Mouse (Mus musculus) bone marrow, adult 2 months (tissue): ENCODE results near the gene Tbck. TPM values are rescaled to one million over a fixed set of nuclear protein-coding genes. Genes with fewer than 3 reads are reported as not detected.

Experiments
- H3K27ac ChIP-seq: fragments of 200-500 bp; 2 replicates; pipeline ENCODE4 v1.5.1; 2012; ENCODE audit warnings: low read depth, mild to moderate bottlenecking, control low read depth, inconsistent platforms, low read length; ENCODE audit not compliant: control insufficient read depth, poor library complexity, insufficient read depth
- H3K4me1 ChIP-seq: fragments of 200-500 bp; 2 replicates; pipeline ENCODE4 v1.6.1; 2011; ENCODE audit warnings: low read length; ENCODE audit not compliant: control insufficient read depth, insufficient read depth
- H3K4me3 ChIP-seq: fragments of 200-500 bp; replicated peaks from 2 replicates; pipeline ENCODE3; 2011; ENCODE audit warnings: mild to moderate bottlenecking, low read depth, low read length, control low read depth; ENCODE audit not compliant: control insufficient read depth
- CTCF ChIP-seq: fragments of 200-500 bp; IDR thresholded peaks from 2 replicates; pipeline ENCODE4 v1.5.1; 2011; ENCODE audit warnings: low read length, control low read depth; ENCODE audit not compliant: control insufficient read depth, insufficient read depth
- POLR2A ChIP-seq: fragments of 200-500 bp; IDR thresholded peaks from 2 replicates; pipeline ENCODE4 v1.6.1; 2011; ENCODE audit warnings: low read depth, mild to moderate bottlenecking, control low read depth, low read length, borderline replicate concordance; ENCODE audit not compliant: control insufficient read depth
- WGBS: fragments of 180-500 bp; shearing (Covaris S2); methylation state at CpG from one replicate; pipeline ENCODE4 v1.1.7; 2018; 5-methylcytosine and 5-hydroxymethylcytosine counted together
- polyA plus RNA-seq: library from polyadenylated mRNA; stranded (reverse); fragments of >200 nt; gene quantifications from 2 replicates; pipeline ENCODE4 v1.2.4, GENCODE M21; 2011; ENCODE audit warnings: low replicate concordance; ENCODE audit not compliant: missing spikeins, insufficient read depth, insufficient read length

Gene Tbck
- polyA plus RNA-seq, 1 experiment = 7.0 TPM

DNA sequence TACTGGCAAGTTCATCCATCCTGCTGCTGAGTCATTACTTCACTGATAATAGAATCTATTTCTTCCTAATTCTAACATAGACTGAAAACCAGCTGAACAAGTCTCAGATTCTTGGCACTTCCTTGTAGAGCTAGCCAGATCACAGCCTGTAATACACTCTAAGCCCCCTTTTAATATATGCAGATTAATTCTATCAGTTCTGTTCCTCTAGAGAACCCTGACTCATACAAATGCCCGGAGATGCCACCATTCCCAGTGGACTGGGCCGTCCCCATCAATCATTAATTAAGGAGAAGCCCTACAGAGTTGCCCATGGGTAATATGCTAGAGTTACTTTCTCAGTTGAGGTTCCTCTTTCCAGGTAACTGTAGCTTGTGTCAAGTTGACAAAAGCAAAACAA is 28.0 kb upstream of the Tbck start:
- no peak for TF ChIP-seq CTCF
- no peak for TF ChIP-seq POLR2A
- H3K4me3 ChIP-seq = no peak overlapping the region
- H3K27ac ChIP-seq = no peak overlapping the region
- WGBS = 83% methylated on average over 2 of the region's 2 CpGs
- H3K4me1 ChIP-seq = no peaks in the 10 kb centered on the region

DNA sequence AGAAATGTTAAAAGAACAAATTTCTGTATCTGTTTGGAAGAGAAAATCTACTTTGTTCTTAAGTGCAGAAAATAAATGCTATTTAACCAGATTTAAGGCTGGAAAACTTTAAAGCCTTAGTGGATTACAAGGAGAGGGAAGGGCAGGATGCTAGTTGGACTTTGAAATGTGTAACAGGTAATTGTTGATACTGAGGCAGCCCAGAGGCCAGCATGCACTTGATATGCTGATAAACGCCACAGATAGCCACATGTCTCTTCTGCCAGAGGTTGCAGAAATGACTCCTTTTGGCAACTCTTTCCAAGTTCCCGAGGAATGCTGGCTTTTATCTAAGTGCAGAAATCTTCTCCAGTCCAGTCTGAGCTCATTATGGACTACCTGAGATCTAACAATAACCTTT is 6.5 kb upstream of the Tbck start:
- no peak overlapping the region for H3K27ac ChIP-seq
- WGBS = 63% methylated on average over 2 of the region's 2 CpGs
- no peak overlapping the region for H3K4me3 ChIP-seq
- H3K4me1 ChIP-seq = no peaks in the 10 kb centered on the region; the same call in 1 of the 2 replicates
- no peak for TF ChIP-seq CTCF

DNA sequence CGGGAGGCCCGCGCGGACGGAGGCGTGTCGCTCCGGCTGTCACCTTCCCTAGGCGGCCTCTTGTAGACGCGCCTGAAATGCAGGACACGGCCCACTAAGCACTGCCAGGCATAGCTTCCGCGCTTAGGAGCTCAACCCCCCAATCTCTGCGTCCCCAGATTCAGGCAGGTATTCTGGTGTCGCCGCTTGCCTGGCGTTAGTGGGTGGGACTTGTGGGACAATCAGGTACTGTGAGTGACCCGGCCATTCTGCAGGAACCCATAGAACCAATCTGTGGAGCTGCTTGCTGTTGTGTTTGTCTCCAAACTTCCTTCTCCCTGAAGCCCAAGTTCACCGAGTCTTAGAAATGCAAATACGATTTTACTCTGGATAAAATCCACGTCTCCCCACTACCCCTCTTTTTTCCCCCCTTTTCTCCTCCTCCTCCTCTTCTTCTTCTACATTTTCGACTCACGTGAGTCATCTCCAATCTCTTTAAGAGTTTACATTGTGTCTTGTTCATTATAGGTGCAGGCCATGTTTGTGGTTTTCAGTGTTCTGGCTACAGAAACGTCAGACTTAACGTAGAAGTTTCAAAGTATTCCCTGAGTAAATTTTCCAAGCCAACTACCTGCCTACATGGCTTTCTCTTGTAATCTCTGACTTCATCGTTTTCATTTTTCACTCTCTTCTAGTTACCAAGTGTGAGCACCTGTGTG is 436 bp downstream of the Tbck start, which contains the start of gene Aimp1:
Aimp1 (minus strand) TSS at position 140 of the 698 bp plus-strand sequence.
- TF ChIP-seq POLR2A = no peak
- no peak for TF ChIP-seq CTCF
- under 1% methylated on average over 27 of the region's 27 CpGs for WGBS
- Histone ChIP-seq H3K4me1 (no peaks in the 10 kb centered on the region; the same call in 1 of the 2 replicates), H3K27ac (peak within 1 kb of the TSS; percentile 94), H3K4me3 (peak within 1 kb of the TSS; percentile 96)

GRCm38 (mm10) chr3:132701368-132701767 is 17.4 kb downstream of the Tbck start:
- TF ChIP-seq CTCF (no peak), POLR2A (no peak)
- 78% methylated on average over 3 of the region's 3 CpGs for WGBS
- Histone ChIP-seq H3K4me1 (no peaks in the 10 kb centered on the region), H3K4me3 (no peak overlapping the region), H3K27ac (no peak overlapping the region)

GRCm38 (mm10) chr3:132704216-132704615 is 20.3 kb downstream of the Tbck start:
- no peak overlapping the region for H3K27ac ChIP-seq
- 87% methylated on average over 3 of the region's 3 CpGs for WGBS
- no peak for TF ChIP-seq POLR2A
- no peak for TF ChIP-seq CTCF
- no peaks in the 10 kb centered on the region for H3K4me1 ChIP-seq
- no peak overlapping the region for H3K4me3 ChIP-seq

DNA sequence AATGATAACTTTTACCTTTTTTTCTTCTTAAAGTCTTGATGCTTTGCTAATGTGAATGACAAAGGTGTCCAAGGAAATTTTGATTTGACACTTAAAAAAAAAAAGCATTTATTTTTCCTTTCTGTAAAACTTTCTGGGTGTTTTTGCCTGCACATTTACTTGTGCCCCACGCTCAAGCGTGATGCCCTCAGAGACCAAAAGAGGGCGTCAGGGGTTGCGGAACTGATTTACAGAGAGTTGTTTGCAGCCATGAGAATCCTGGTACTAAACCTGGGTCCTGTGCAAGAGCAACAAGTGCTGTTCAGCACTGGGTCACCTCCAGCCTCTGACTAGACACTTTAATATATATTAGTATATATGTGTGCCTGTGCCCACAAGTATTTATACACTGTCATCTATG is 23.0 kb downstream of the Tbck start:
- WGBS = 87% methylated on average over 4 of the region's 4 CpGs
- H3K4me1 ChIP-seq = no peaks in the 10 kb centered on the region
- no peak overlapping the region for H3K27ac ChIP-seq
- H3K4me3 ChIP-seq = no peak overlapping the region
- TF ChIP-seq CTCF = no peak

DNA sequence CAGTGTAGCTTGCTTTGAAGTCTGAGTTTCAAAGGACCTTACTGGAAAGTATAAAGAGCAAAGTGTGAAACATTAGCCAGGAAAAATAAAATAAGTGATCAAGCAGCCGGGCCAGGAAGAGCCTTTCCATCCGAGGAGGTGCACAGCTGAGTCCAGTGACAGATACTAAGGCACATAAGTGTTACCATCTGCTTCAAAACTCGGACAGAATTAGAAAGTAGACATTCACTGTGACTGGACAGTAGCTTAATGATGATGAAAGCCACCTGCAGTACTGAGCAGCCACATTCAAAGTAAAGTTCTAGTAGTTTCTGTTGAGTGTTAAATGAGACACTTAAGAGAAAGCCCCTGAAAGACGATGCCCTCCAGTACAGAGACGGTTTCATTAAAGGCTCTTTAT is 30.0 kb downstream of the Tbck start:
- Histone ChIP-seq H3K4me1 (no peaks in the 10 kb centered on the region), H3K4me3 (no peak overlapping the region), H3K27ac (no peak overlapping the region)
- WGBS = 82% methylated on average over 5 of the region's 5 CpGs
- no peak for TF ChIP-seq POLR2A
- TF ChIP-seq CTCF = no peak

DNA sequence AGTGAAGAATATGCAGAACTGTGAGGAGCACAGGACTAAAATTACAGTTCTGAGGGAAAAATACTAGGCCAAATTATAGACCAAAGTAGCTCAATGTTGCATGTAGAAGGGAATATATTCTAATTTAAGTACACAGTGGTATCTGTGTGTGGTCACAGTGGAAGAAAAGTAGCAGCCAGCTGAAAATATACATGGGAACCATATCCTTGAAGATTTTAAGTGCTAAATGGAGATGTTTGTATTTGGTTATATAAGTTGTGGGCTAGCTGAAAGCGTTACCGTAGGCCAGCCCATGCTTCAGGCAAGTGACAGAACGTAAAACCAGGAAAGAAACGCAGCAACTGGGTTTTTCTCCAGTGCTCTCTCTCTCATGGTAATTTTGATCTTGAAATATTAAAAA is 33.4 kb downstream of the Tbck start:
- no peak for TF ChIP-seq CTCF
- no peak for TF ChIP-seq POLR2A
- Histone ChIP-seq H3K4me3 (no peak overlapping the region), H3K27ac (no peak overlapping the region), H3K4me1 (no peaks in the 10 kb centered on the region)
- whole genome bisulfite sequencing = 88% methylated on average over 4 of the region's 4 CpGs

GRCm38 (mm10) chr3:132724326-132724725 is 40.4 kb downstream of the Tbck start:
- Histone ChIP-seq H3K27ac (no peak overlapping the region), H3K4me1 (no peaks in the 10 kb centered on the region), H3K4me3 (no peak overlapping the region)
- TF ChIP-seq POLR2A (no peak), CTCF (no peak)
- WGBS = 87% methylated on average over 3 of the region's 3 CpGs
